Mouse (Mus musculus) liver, adult 2 months (tissue): ENCODE measurements around the gene Ift20. TPM values are rescaled to one million over a fixed set of nuclear protein-coding genes. Genes with fewer than 3 reads are reported as not detected.

Experiments used
- DNase-seq: peaks from one replicate; pipeline ENCODE4 v3.0.0-alpha.2; 2011; ENCODE audit warnings: low read depth, low spot score; ENCODE audit errors: extremely low read depth
- H3K27ac ChIP-seq: fragments of 200-500 bp; replicated peaks from 2 replicates; pipeline ENCODE4 v1.5.1; 2012; ENCODE audit warnings: low read depth, mild to moderate bottlenecking, control low read depth, inconsistent platforms, low read length; ENCODE audit not compliant: insufficient read depth
- H3K27me3 ChIP-seq: fragments of 200-500 bp; 2 replicates; pipeline ENCODE4 v1.6.1; 2012; ENCODE audit warnings: mild to moderate bottlenecking, moderate library complexity, low read length, inconsistent platforms; ENCODE audit not compliant: control insufficient read depth, insufficient read depth
- H3K36me3 ChIP-seq: fragments of 200-500 bp; 2 replicates; pipeline ENCODE4 v1.6.1; 2012; ENCODE audit warnings: low read length, inconsistent platforms; ENCODE audit not compliant: control insufficient read depth, insufficient read depth
- H3K4me1 ChIP-seq: fragments of 200-500 bp; 2 replicates; pipeline ENCODE4 v1.6.1; 2011; ENCODE audit warnings: low read length; ENCODE audit not compliant: control insufficient read depth, insufficient read depth
- H3K4me3 ChIP-seq: fragments of 200-500 bp; 2 replicates; pipeline ENCODE4 v1.5.1; 2011; ENCODE audit warnings: low read depth, mild to moderate bottlenecking, control low read depth, low read length, moderate library complexity; ENCODE audit not compliant: insufficient read depth
- H3K79me2 ChIP-seq: fragments of 200-500 bp; 2 replicates; pipeline ENCODE4 v1.6.1; 2012; ENCODE audit warnings: inconsistent platforms, mild to moderate bottlenecking, low read length, moderate library complexity; ENCODE audit not compliant: control insufficient read depth, insufficient read depth
- H3K9ac ChIP-seq: fragments of 200-500 bp; 2 replicates; pipeline ENCODE4 v1.6.1; 2012; ENCODE audit warnings: low read depth, mild to moderate bottlenecking, control low read depth, inconsistent platforms, low read length
- CTCF ChIP-seq: fragments of 200-500 bp; IDR thresholded peaks from 2 replicates; pipeline ENCODE4 v1.5.1; 2011; ENCODE audit warnings: low read depth, low read length, control low read depth
- POLR2A ChIP-seq: fragments of 200-500 bp; IDR thresholded peaks from 2 replicates; pipeline ENCODE4 v1.6.1; 2011; ENCODE audit warnings: low read length, control low read depth; ENCODE audit not compliant: insufficient read depth; ENCODE audit errors: extremely low read depth
- whole genome bisulfite sequencing: fragments of 180-500 bp; shearing (Covaris S2); methylation state at CpG from one replicate; pipeline ENCODE4 v1.1.7; 2018; 5-methylcytosine and 5-hydroxymethylcytosine counted together
- polyA plus RNA-seq: library from polyadenylated mRNA; depleted of rRNA; stranded (reverse); fragments of >200 nt; gene quantifications from 2 replicates; pipeline ENCODE4 v1.2.3, GENCODE M21; 2012
- total RNA-seq: library from RNA; depleted of rRNA; stranded (reverse); fragments of >200 nt; gene quantifications from 2 replicates; pipeline ENCODE4 v1.2.3, GENCODE M21; 2014

Gene Ift20
- total and polyA plus RNA-seq, 2 experiments = 80.7 to 120 TPM

DNA sequence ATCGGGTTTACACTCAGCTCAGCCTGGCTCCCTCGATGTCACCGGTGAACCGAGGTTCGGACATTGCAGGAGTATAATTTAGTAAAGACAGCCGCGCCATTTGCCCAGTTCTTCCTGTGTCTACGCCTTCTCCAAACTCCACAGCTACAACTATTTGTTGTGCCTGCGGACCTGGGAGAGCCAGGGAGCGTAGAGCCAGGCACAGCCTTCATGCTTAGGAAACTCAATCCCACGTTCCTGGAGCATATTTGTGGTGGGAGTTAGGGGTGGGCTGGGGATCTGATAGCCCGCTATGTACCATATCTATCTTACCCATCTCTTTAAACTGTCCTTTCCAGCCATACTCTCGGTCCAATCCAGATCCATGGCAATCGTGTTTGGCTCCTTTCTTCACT lies 526 bp downstream of the Ift20 start:
- Histone ChIP-seq H3K27me3 (no peaks in the 10 kb centered on the region), H3K9ac (peak overlapping the region; percentile 87), H3K36me3 (peaks cover 19% of the 10 kb centered on the region), H3K79me2 (peaks cover 15% of the 10 kb centered on the region; the same call in 1 of the 2 replicates), H3K4me3 (peak overlapping the region; percentile 86), H3K4me1 (peaks cover 11% of the 10 kb centered on the region), H3K27ac (peak overlapping the region; percentile 76)
- no peak for TF ChIP-seq CTCF
- no peak for TF ChIP-seq POLR2A
- under 1% methylated on average over 14 of the region's 14 CpGs for WGBS
- no peak for DNase-seq

DNA sequence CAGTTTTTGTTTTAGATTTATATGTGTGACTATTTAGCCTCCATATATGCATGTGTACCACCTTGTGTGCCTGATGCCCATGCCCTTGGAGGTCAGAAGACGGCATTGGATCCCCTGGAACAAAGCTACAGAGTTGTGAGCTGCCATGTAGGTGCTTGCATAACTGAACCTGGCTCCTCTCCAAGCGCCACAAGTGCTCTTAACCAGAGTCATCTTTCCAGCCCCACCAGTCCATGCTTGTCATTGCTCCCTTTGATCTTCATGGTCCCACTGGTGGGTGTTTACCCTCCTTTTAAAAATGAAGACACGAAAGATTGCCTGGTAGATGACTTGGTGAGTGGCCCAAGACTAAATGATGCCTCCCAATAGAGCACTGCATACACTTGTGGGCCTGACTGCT lies 4.2 kb downstream of the Ift20 start:
- no peak overlapping the region for H3K4me3 ChIP-seq
- peaks cover 29% of the 10 kb centered on the region for H3K36me3 ChIP-seq
- peaks cover 17% of the 10 kb centered on the region; the same call in 1 of the 2 replicates for H3K79me2 ChIP-seq
- no peak overlapping the region for H3K9ac ChIP-seq
- no peak for TF ChIP-seq CTCF
- no peak for TF ChIP-seq POLR2A
- 42% methylated on average over 3 of the region's 3 CpGs for WGBS
- DNase-seq = peak; percentile 65
- no peak overlapping the region for H3K27ac ChIP-seq
- peaks cover 13% of the 10 kb centered on the region for H3K4me1 ChIP-seq
- no peaks in the 10 kb centered on the region for H3K27me3 ChIP-seq

DNA sequence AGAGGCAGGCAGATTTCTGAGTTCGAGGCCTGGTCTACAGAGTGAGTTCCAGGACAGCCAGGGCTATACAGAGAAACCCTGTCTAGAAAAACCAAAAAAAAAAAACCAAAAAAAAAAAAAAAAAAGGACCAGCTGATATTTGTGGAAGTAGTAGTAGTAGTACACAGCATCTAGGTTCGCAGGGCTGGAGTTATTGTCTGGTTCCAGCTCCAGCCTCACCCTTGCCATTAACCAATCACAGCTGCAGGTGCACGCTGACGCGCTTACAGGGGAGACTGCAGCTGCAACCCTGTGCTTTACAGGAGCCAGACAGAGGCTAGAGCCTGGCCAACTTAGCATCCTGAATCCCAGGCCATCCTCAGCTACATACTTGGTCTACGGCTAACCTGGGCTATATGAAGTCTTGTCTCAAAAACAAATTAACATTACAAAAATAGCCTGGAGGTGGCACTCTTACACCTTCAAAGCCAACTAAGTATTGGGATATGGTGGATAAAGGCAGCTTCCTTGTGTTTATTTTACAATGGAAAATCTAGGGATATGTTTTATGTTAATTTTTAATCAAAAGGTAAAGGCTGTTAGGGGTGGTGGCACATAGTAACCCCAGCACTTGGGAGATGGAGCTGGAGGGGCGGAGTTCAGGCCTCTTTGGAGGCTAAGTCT lies 8.4 kb downstream of the Ift20 start:
- 86% methylated on average over 7 of the region's 7 CpGs for WGBS
- H3K27me3 ChIP-seq = no peaks in the 10 kb centered on the region
- H3K4me1 ChIP-seq = peaks cover 15% of the 10 kb centered on the region
- H3K4me3 ChIP-seq = no peak overlapping the region
- no peak for TF ChIP-seq POLR2A
- no peak for TF ChIP-seq CTCF
- peak; percentile 38 for DNase-seq
- peaks cover 15% of the 10 kb centered on the region; the same call in 1 of the 2 replicates for H3K79me2 ChIP-seq
- no peak overlapping the region for H3K27ac ChIP-seq
- peaks cover 26% of the 10 kb centered on the region for H3K36me3 ChIP-seq
- H3K9ac ChIP-seq = no peak overlapping the region

DNA sequence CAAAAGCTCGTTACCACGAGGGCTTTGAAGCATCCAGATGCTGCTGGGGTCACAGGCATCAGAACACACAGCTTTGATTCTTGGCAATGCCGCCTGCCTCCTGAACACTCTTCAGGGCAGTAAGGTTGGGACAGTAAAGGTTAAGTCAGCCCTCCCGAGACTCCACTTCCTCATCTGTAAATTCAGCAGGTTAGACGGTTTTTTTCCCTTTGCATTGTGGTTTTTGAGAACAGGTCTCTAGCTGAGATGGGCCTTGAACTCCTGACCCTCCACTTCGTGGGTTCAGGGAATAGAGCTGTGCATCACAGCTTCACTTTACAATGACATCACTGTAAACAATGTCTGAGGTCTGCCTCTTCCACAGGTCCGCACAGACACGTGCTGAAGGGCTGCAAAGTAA lies 9.0 kb downstream of the Ift20 start:
- Histone ChIP-seq H3K27ac (no peak overlapping the region), H3K79me2 (peaks cover 15% of the 10 kb centered on the region; the same call in 1 of the 2 replicates), H3K4me1 (peaks cover 15% of the 10 kb centered on the region), H3K9ac (no peak overlapping the region), H3K4me3 (no peak overlapping the region), H3K36me3 (peaks cover 20% of the 10 kb centered on the region), H3K27me3 (no peaks in the 10 kb centered on the region)
- 33% methylated on average over 8 of the region's 8 CpGs for WGBS
- no peak for TF ChIP-seq CTCF
- TF ChIP-seq POLR2A = no peak
- no peak for DNase-seq

DNA sequence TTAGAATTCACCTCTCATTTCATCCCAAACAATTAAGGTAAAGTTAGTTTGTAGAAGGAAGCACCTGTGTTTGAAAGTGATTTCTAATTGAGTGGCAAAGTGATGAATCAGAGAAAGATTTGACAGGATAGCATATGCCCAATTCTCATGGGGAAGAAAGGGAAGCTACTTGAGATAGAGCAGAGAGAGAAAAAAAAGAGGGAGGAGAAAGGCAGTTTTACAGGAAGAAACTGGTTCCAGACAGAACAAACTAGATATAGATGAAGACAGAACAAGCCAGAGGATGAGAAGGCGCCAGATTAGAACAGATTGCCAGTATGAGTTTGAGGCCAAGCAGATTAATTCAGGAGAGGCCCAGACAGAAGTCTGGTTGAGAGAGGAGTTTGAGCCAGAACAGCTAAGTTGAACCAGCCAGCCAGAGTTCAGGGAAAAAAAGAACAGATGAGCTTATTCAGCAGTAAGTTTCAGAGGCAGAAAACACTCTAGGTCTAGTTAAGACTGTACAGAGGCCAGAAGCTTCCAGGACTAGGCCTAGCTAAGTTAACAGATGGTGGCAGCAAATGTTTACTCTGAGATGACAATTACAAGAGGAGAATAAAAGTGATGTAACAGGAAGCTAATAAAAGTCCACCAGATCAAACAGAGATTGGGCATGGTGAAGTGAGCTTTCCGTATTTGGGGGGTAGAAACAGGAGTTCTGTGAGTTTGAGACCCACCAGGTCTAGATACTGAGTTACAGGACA lies 11.7 kb downstream of the Ift20 start:
- peak; percentile 73 for DNase-seq
- Histone ChIP-seq H3K4me3 (no peak overlapping the region), H3K36me3 (peaks cover 6% of the 10 kb centered on the region), H3K4me1 (peaks cover 18% of the 10 kb centered on the region), H3K79me2 (peaks cover 15% of the 10 kb centered on the region; the same call in 1 of the 2 replicates), H3K27me3 (no peaks in the 10 kb centered on the region), H3K9ac (0 out of 2 replicates have a peak overlapping the region, but pooled peaks have one; percentile 10), H3K27ac (peak overlapping the region; percentile 72)
- TF ChIP-seq CTCF (no peak), POLR2A (no peak)
- 49% methylated on average over 2 of the region's 2 CpGs for WGBS

DNA sequence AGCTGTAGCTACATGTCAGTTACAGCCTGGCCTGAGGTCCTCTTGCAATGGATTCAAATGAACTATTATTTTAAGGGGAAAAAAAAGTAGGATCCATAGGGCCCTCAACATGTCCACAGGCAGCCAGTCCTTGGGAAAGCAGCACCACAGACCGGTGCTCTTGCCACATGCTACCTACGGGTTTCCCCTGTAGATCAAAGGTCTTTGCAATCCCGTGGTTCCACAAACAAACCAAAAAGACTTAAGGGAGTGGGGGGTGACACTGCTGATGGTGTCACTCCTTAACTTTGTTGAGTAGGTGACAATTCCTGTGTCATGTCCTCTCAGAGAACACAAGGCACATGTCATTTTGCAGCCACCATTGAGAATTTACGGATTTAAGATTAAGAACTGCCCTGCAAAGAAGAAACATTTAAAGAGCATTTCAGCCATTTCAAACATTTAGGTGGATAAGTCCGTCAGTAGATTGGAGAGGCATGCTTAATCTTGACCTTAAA lies 13.4 kb downstream of the Ift20 start:
- peaks cover 11% of the 10 kb centered on the region; the same call in 1 of the 2 replicates for H3K79me2 ChIP-seq
- peak overlapping the region; percentile 70 for H3K4me3 ChIP-seq
- H3K27ac ChIP-seq = peak overlapping the region; percentile 89
- peak; percentile 87 for DNase-seq
- H3K9ac ChIP-seq = peak overlapping the region; percentile 75
- no peaks in the 10 kb centered on the region for H3K36me3 ChIP-seq
- H3K27me3 ChIP-seq = no peaks in the 10 kb centered on the region
- H3K4me1 ChIP-seq = peaks cover 18% of the 10 kb centered on the region
- TF ChIP-seq CTCF = no peak
- no peak for TF ChIP-seq POLR2A
- 8% methylated on average over 5 of the region's 5 CpGs for WGBS
